In the genomic region with DNA sequence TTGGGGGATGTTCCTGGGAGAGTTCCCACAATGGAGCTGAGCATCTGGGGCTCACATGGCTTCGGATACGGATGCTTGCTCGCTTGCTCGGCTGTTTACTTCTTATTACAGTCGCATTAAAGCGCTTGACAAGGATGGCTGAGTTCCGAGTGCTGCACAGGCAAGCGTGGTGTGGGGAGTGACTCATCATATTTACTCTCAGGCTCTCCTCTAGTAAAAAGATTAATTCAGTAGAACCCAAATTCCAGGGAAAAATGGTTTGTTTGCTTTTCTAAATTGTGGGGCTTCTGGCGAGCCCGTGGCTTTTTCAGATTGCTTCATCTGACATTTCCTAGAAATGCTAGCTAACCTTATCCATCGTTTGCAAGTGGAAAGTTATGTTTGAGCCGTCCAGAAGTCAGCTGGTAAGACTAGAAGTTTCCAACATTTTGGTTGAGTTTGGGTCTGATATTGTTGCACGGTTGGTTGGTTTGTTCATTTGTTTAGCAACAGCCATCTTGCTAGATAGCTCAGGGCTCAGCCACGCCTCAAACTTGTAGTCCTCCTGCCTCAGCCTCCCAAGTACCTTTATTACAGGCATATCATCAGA, we compare ENCODE assay signal across 11 mouse cellular contexts. TPM values are rescaled to one million over a fixed set of nuclear protein-coding genes. Genes with fewer than 3 reads are reported as not detected.
DNase-seq lines count a peak whose midpoint lies in the region; TF ChIP-seq lines count a peak whose summit lies in the region.
"Had no signal": no experiment of that assay in that cellular context is flagged by ENCODE, and none has a peak within 500 bp of the region (broad histone marks: within the 10 kb centered on the region; RNA-seq: fewer than 3 reads in every experiment).

No protein-coding gene starts in this region.

- H3K4me1 ChIP-seq in cerebellum, adult 2 months (ENCODE audit: control insufficient read depth, insufficient read depth, low read length): peaks cover 16% of the 10 kb centered on the region
- peaks cover 15% of the 10 kb centered on the region for H3K4me1 ChIP-seq in embryonic fibroblast, embryonic 13.5 days (ENCODE audit: control insufficient read depth, insufficient read depth, low read length)
- H3K4me1 ChIP-seq: hindbrain, embryonic 12.5 days had no signal

- peak overlapping the region; percentile 31 for H3K4me3 ChIP-seq in cerebellum, adult 2 months (replicated peaks; ENCODE audit: insufficient read depth, low read depth, low read length)
- no peak overlapping the region for H3K4me3 ChIP-seq in embryonic fibroblast, embryonic 13.5 days (ENCODE audit: insufficient read depth, low read length)
- H3K4me3 ChIP-seq in gastrocnemius, adult 2 months: no peak overlapping the region
- H3K4me3 ChIP-seq: embryonic facial prominence, embryonic 12.5 days; hindbrain, embryonic 12.5 days had no signal

- no peak for TF ChIP-seq CTCF in cerebellum, adult 2 months (IDR thresholded peaks at IDR 0.05; ENCODE audit: borderline replicate concordance, insufficient read depth, low read depth, low read length)
- TF ChIP-seq CTCF in embryonic fibroblast, embryonic 13.5 days (IDR thresholded peaks at IDR 0.05; ENCODE audit: borderline replicate concordance, insufficient read depth, low read length): no peak
- no peak for TF ChIP-seq CTCF in gastrocnemius, adult 2 months (IDR thresholded peaks at IDR 0.05)

- intact Hi-C loops in left cerebral cortex, postnatal 4 days (cut with DNase I): no loop called here
- intact Hi-C loops in gastrocnemius, adult 2 months (cut with DNase I): loop anchor here (5.0 kb wide), 1 partner anchor 138 kb away; no protein-coding TSS in a partner anchor

- no peak overlapping the region for H3K27ac ChIP-seq in cerebellum, adult 2 months (ENCODE audit: insufficient read depth, low read length)
- H3K27ac ChIP-seq in embryonic fibroblast, embryonic 13.5 days (ENCODE audit: insufficient read depth, low read length): peak overlapping the region; percentile 77
- H3K27ac ChIP-seq in gastrocnemius, adult 2 months: no peak overlapping the region
- H3K27ac ChIP-seq: embryonic facial prominence, embryonic 12.5 days; hindbrain, embryonic 12.5 days had no signal

- DNase-seq in cerebellum, adult 2 months: peak; percentile 21 to 44
- DNase-seq in cerebellum, adult 11-12 months: no peak
- peak; percentile 21 to 22 for DNase-seq in left cerebral cortex, adult 18-20 months (ENCODE audit: low spot score in 2 of 2)
- no peak for DNase-seq in left cerebral cortex, postnatal 4 days
- DNase-seq in 3T3-L1 (ENCODE audit: low read depth, low spot score): peak; percentile 81
- DNase-seq in gastrocnemius, postnatal 25 days: no peak
- no peak for DNase-seq in gastrocnemius, adult 2 months

- 63% methylated on average over 14 of the region's 14 CpGs for WGBS in cerebellum, adult 2 months

- TF ChIP-seq POLR2A in cerebellum, adult 2 months (IDR thresholded peaks at IDR 0.05; ENCODE audit: borderline replicate concordance, insufficient read depth, low read length): no peak
- TF ChIP-seq POLR2A in embryonic fibroblast, embryonic 13.5 days (IDR thresholded peaks at IDR 0.05; ENCODE audit: low read depth, low read length): no peak

- H3K27me3 ChIP-seq in cerebellum, adult 2 months (ENCODE audit: control insufficient read depth, insufficient read depth, low read length): no peaks in the 10 kb centered on the region
- H3K27me3 ChIP-seq: embryonic facial prominence, embryonic 12.5 days; hindbrain, embryonic 12.5 days had no signal

RNA-seq across cellular contexts. Expression of a gene that starts 46.9 kb away (rescaled TPM):
- 0.33 and 0.61 TPM in 2 replicates for polyA plus RNA-seq in cerebellum, adult 2 months (2012; rRNA removed)
- under 1 TPM; 0.65 to 0.80 TPM for total RNA-seq in left cerebral cortex, adult 18-20 months (2021)
- total RNA-seq in left cerebral cortex, postnatal 4 days (2021): 1 to 10 TPM in 1 of 2 experiments, not detected in 1; 1.4 TPM
- not detected in 2 replicates for polyA plus RNA-seq in embryonic fibroblast, embryonic 13.5 days (2011; ENCODE audit: insufficient read length, low read depth, missing spikeins)
- not detected for total RNA-seq in gastrocnemius, postnatal 25 days (2021)
- not detected for total RNA-seq in gastrocnemius, adult 2 months (2021)
- polyA plus RNA-seq: activated CD4-positive, CD25-positive, alpha-beta regulatory T cell, adult 4 months had no signal

RNA-seq across cellular contexts. Expression of a gene that starts 47.2 kb away (rescaled TPM):
- 67.3 and 67.6 TPM in 2 replicates for polyA plus RNA-seq in cerebellum, adult 2 months (2012; rRNA removed)
- total RNA-seq in left cerebral cortex, adult 18-20 months (2021): 10 to 100 TPM; 56.6 to 57.9 TPM
- 10 to 100 TPM; 70.7 to 71.8 TPM for total RNA-seq in left cerebral cortex, postnatal 4 days (2021)
- polyA plus RNA-seq in embryonic fibroblast, embryonic 13.5 days (2011; ENCODE audit: insufficient read length, low read depth, missing spikeins): 106 and 119 TPM in 2 replicates
- total RNA-seq in gastrocnemius, postnatal 25 days (2021): 10 to 100 TPM; 20.1 to 23.5 TPM
- total RNA-seq in gastrocnemius, adult 2 months (2021): 10 to 100 TPM; 20.5 to 20.8 TPM

Comparison
In these comparisons a context has a peak if more than half of its experiments do, and no peak if none do; other contexts are left out.
1. DNase-seq: peak in cerebellum, adult 2 months (2 of 2), left cerebral cortex, adult 18-20 months (2 of 2) and 3T3-L1 (single experiment); none in cerebellum, adult 11-12 months (single experiment), left cerebral cortex, postnatal 4 days (single experiment), gastrocnemius, postnatal 25 days (single experiment) and gastrocnemius, adult 2 months (single experiment).